Mouse (Mus musculus): ENCODE results near the gene Hexim1.

DNA sequence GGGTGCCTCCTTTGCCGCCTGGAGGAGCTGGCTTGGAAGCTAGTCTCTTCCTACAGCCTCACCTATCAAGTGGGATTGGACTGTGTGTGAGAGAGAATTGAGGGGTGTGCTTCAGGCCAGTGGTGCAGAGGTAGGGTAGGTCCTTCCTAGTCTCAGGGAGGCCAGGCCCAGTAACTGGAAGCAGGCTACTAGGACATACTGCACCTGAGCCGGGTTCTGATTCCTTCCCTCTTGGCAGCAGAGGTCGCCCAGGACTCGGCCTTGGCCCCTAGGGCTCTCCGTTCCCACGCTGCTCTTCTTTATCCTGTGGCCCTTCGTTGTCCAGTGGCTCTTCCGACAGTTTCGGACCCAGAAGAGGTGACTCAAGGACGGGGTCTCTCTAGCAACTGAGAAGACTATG is 4.7 kb upstream of the Hexim1 start:
- no peak for TF ChIP-seq CTCF (IDR thresholded peaks at IDR 0.05; ENCODE audit: low read depth, low read length)
- TF ChIP-seq POLR2A (IDR thresholded peaks at IDR 0.05; ENCODE audit: extremely low read depth, insufficient read depth, low read length), result no peak
